Mouse (Mus musculus) adipocyte (in vitro differentiated cells): ENCODE data around the gene Usf2.

Source experiments
- DNase-seq: peaks from one replicate; pipeline ENCODE4 v3.0.0-alpha.2; 2016; ENCODE audit warnings: low spot score

Gene Usf2

DNA sequence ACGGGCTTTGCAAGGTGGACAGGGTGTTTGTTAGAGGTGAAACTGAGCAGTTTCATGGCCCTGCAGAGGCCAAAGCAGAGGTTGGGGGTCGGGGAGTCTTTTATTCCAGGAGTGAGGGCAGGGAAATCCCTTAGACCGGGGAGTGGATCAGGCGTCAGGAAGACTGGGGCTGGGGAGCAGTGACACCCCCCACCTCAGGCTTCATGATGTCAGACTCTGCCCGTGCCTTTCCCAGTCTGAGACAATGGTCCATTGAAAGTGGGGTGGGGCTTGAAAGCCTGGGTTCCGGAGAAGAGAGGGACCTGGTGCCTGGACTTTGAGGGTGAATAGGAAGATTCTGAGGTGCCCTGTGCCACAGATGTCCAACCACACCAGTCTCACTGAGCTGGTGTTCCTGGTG is 39.9 kb downstream of the Usf2 start:
- no peak for DNase-seq

DNA sequence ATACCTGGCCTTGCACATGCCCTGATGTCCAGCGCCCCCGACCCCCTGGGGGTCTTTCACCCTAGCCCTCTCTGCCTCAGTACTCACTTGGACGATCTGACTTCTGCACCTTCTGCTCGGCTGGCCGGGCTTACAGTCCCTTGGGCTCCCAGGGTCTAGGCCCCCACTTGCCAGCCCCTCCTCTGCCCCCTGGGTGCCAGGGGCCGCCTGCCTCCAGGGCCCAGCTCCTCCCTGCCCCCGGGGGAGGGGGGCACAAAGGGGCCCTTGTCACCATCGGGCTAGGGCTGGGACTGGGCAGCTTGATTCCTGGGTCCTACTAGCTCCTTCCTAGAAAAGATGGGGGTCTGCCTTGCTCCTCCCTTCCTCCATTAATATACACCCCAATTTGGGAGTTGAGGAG is 41.9 kb downstream of the Usf2 start, which contains the start of gene Mag:
Mag (minus strand) TSS at position 142 of the 400 bp plus-strand sequence.
- DNase-seq: no peak

DNA sequence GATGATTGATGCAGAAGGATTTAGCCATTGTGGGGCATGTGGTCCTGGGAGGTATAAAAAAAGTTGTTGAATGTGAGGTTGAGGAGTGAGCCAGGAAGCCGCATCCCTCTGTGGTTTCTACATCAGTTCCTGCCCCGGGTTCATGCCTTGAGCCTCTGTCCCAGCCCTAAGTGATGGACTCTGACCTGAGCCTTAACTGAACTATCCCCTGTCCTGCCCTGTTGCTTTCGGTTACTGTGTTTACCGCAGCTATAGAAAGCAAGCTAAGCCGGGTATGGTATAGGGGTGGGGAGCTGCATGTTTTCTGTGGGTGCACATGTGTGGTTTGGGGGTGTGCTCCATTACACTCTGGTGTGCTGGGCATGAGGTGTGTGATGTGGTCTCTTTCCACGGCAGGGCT is 46.8 kb downstream of the Usf2 start:
- DNase-seq: no peak

DNA sequence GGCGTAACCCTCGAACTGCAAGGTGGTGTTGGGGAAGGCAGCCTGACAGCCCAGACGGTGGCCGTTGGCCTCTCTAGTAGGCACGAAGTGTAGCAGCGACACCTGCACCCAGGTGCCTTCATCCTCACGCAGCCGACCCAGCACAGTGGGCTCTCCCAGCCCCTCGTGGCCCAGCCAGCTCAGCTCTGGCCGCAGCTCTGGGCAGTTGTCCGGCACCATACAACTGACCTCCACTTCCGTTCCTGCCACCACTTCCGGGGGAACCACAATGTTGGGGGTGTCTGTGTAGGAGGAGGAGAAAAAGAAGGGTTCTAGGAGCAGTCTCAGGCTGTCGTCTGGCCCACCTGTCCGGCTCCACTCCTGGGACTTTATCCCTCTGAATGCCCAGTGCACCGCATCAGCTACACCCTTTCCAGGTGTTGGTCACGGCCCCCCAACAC is 47.6 kb downstream of the Usf2 start:
- no peak for DNase-seq

DNA sequence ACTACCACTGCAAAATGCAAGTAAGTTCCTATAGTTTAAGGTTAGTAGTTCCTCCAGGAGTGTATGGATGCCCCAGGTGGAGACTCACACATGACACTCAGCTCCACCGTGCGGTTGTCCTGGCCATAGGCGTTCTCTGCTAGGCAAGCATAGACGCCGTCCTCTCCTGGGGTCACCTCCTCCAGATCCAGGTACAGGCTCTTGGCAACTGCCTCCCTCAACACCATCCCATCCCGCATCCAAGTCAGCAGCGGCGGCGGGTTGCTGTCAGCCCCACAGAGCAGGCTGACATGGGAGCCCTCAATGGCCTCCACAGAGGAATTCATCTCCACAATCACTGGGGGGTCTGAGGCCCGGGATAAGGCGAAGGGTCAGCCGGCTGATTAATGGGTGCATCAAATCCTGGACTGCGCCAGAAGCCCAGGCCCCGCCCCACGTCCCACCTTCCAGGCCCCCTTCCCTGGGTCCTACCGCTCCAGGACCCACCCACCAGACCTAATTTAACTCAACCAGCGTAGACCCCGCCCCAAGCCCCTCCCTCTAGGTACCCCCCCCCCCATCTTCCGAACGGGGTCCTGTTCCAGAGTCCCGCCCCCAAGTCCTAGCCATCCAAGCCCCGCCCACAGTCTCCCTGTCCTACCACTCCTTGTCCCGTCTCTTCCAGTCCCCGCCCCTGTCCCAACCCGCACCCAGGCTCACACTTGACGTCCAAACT is 48.2 kb downstream of the Usf2 start:
- DNase-seq: no peak

DNA sequence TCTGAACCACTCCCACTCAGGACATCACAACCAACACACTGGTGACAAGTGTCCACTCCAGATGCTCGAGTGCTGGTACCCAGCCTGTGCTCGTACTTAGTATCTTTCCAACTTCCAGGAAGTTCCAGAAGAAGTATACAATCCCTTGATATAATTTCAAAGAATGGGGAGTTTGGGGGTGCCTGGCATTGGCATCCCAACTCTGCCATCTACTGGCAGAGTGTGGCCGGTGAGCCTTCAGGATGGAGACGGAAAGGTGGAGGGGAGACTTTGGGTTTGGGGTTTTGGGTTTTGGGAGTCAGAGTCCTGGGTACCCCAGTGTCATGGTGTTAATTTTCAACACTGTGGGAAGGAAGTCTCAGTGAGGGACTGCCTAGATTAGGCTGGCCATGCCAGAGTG is 52.6 kb downstream of the Usf2 start:
- peak; percentile 10 for DNase-seq
